Mouse (Mus musculus) monocyte, adult 5-6 weeks (primary cell): ENCODE results near the gene Sypl. TPM values are rescaled to one million over a fixed set of nuclear protein-coding genes. Genes with fewer than 3 reads are reported as not detected.

Experiments used
- ATAC-seq: fragments of 153-309, 156-312 bp; replicated peaks from 2 replicates; pipeline ENCODE4 v1.8.0; 2017; ENCODE audit warnings: mild to moderate bottlenecking; ENCODE audit not compliant: low TSS enrichment, insufficient number of reproducible peaks, severe bottlenecking, poor library complexity, low FRiP score
- total RNA-seq: library from RNA; stranded (forward); fragments of 200-1000, 200-491, 200-594 nt; gene quantifications from 3 replicates; pipeline ENCODE4 v1.2.3, GENCODE M21; 2017

Gene Sypl
- total RNA-seq: 47.0 to 58.3 TPM (median 51.6 TPM) in 3 replicates

DNA sequence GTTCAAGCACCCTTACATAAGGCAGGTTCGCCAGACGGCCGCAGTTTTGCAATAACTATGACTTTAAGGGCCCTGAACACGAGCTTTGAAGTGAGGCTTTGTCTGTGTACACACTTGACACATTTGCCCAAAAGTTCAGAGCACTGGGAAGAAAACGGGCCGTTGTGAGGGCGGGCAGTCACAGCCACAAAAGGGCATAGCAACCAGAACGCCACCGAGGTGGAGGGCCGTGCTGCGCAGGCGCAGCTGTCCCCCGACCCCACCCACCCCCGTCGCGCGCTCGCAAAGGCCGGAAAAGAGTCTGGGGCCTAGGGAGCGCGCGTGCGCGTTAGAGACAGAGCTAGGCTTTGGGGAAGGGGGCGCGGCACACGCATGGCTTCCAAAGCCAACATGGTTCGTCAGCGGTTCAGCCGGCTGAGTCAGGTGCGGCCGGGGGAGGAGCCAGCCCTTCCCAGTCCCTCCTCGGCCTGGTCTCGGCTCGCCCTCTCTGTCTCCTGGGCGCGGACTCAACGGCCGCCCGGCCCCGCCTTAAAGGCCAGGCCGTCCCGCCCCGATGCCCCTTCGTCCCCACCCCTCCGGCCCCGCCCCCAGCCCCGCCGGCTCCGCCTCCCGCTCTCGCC, at the start of gene Sypl:
Gene Sypl, plus strand, starts transcription at position 296 of the 620 bp plus-strand sequence.
- peak; percentile 96 for ATAC-seq

DNA sequence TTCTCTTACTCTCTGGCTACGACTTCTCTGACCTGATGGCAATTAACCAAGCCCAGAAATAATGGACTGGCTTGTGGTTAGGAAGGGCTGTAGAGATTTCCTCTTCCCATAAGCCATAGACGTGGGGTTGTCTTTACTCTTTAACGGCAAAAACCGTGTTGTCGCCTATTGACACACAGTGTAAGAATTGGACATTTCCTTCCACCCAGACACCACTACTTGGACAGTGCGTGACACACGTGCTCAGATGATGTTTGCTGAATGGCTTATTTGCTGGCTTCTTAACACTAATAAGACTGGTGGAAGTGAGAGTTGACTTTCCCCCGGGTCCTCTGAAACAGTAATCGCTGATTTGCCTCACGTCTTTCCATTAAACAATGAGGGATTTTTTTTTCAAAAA, 44.0 kb upstream of the Sypl start:
- ATAC-seq: no peak

DNA sequence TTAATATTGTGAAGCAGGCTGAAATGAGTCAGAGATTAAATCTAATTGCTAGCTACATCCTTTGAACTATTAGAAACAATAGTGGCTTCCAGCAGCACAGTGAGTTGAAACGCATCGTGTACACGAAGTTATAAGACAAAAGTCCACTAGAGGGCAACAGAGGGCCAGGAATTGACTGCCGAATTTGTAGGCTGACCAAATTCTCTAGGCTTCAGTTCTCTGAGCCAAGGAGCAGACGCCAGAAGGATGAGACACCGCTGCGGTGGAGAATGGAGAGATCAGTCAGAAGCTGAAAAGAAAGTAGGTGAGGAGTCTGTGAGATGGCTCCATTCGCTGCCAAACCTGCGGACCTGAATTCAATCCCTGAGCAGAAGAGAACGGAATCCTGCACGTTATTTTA, 43.6 kb upstream of the Sypl start:
- peak; percentile 44; the same call in 1 of the 2 replicates for ATAC-seq

DNA sequence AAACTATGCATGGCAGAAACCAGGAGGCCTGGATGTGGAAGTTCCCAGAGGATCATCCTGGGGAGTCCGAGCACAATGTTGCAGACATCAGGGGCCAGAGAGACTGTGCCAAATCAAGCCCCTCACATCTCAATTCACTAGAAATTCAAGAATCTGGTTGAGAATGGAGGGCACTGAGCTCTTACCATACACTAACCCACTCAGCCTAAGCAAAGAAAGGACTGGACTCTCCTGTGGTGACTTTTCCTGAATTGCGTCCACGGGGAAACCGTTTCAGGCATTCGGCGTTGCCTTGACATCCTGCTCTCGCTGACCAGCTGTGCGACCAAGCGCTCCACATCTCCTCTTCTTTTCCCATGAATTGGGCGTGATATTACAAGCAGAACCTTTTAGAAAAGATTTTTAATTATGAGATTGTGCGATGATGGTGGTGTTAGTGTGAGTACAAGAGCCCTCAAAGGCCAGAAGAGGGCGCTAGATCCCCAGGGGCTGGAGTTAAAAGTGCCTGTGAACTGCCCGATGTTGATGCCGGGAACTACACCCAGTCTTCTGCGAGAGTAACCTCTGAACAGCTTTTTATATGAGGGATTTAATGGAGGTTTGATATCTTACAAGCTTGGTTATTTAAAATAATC, 43.0 kb upstream of the Sypl start:
- no peak for ATAC-seq

DNA sequence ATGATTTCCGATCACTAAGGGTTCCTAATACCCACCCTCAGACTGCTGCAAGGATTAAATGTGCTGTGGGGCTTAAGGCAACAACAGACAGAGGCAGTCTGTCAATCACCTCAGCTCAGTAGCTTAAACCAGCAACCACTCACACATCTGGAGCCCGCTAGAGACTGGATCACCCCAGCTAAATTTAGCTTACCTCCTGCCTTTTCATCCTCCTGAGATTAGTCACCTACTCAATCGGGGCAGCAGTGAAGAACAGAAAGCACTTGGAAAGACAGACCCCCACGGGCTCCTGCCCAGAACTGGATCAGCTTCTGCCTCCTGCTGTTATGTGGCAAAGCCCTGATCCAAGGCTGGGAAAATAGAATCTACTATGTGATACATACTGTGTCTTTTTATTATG, 42.1 kb upstream of the Sypl start:
- ATAC-seq: no peak

DNA sequence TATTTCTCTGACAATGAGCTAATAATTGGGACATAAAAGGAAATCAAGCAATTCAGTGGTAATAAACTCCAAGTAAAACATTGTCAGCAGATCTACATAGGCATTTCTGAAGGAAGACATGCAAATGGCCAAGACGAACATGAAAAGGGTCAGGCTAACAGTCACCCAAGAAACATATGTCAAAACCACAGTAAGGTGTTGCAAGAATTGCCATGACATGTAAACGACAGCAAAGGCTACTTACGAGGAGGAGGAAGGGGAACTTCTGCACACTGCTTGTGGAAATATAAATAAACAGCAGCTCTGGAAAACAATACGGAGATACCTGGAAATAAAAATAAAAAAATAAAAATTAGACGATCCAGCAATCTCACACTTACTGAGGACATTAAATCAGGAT, 40.9 kb upstream of the Sypl start:
- no peak for ATAC-seq

DNA sequence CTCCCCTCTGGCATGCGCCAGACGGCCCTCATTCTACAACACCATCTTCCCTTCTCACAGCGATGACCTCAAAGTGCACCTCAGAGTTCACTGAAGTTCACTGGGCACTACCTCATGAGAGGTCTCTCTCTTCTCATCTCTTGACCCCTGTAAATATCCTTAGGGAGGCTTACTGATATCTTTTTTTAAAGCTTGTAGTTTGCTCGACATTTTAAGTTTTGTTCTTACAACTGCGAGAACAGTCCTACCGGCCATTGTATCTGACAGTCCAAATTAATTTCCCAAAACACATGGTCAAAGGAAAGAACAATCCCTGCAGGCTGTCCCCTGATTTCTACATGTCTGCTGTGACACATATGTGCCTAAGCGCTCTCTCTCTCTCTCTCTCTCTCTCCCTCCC, 35.0 kb upstream of the Sypl start:
- no peak for ATAC-seq

DNA sequence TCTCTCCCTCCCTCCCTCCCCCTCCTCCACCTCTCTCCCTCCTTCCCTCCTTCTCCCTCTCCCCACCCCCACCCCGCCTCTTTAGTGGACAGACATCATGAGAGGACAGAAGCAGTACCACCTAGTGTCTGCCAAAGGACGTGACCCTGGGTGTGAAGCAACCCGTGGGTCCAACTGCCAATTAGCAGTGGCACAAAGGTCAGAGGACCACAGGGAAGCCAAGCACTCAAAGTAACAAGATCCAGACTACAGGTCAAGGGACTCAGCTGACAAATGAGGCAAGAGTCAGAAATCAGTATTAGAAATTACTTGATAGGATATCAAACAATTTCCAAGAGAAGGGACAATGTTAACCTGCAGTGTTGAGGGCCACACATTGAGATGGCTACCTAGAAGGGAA, 34.6 kb upstream of the Sypl start:
- ATAC-seq: no peak

DNA sequence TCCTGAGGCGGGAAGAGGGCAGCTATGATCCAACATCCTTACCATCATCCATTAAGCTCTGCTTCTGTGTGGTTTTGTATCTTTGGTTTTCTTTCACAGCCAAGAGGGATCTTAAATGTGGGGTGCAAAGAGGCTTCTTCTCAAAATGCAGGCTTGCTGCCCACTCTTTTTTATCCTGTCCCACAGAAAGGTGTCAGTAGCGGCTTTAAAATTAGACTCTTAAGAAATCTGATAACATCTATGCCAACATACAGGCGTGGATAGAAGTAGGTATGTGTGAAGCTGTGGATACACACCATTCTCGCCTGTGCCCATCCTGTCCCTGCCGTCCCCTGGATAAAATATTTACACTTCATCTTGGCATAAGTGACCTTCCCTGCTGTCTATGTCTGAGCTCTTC, 34.2 kb upstream of the Sypl start:
- no peak for ATAC-seq

DNA sequence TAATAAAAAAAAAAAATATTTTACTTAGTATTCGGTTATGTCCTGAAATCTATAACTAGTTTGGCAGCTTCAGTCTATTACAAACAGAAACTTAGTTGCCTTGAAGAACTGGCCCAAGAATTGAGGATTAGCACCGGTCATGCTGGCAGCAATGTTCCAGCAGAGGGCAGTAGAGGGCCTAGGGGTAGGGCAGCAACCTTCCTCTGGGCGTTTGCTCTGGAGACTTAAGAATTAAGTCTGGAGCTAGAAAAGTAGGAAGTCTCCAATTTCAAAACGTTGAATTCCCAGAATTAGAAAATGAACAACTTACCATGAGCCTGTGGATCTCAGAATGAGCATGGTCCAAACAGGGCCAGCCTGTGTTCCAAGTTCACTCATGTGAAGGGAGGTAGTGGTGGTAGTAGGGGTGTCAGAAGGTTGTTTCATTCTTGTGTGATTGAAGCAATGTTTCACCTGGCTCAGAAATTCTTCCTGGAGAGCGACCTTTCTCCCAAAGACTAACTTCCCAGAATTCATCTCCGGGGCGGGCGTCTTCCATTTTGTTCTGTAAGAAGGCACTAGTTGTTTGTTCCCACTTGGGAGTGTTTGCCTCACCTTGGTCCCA, 33.4 kb upstream of the Sypl start:
- ATAC-seq: peak; percentile 65; the same call in 1 of the 2 replicates

DNA sequence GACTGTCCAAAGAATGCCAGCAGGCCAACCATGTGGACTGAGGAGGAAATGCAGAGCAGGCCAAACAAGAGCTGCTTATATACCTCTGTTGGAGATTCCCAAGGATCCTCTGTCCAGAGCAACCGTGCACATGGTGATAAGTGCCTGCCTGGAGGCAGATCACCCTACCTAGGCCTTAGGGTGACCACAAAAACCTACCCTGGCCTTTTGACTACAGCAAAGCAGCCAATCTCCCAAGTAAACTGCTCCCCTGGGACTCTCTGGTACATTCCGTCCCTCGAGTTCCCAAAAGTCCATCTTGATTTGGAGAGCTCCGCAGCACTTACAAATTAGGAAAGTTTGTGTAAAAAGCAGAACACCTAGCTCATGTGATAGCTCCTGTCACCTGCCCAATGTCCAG, 32.6 kb upstream of the Sypl start:
- ATAC-seq: no peak

DNA sequence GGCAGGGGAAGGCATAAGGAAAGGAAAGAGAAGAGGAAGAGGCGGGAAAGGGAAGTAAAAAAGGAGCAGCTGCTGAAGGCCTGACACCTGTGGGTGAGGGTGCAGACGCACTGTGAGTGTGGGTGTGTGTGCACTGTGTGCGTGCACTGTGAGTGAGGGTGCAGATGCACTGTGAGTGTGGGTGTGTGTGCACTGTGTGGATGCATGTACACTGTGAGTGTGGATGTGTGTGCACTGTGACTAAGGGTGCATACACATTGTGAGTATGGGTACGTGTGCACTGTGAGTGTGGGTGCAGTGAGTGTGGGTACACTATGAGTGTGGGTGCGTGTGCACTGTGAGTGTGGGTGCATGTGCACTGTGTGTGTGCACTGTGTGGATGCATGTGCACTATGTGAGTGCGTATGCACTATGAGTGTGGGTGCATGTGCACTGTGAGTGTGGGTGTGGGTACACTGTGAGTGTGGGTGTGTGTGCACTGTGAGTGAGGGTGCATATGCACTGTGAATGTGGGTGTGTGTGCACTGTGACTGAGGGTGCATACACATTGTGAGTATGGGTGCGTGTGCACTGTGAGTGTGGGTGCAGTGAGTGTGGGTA, 32.1 kb upstream of the Sypl start:
- ATAC-seq: 0 out of 2 replicates have a peak, but pooled peaks have one; percentile 38

DNA sequence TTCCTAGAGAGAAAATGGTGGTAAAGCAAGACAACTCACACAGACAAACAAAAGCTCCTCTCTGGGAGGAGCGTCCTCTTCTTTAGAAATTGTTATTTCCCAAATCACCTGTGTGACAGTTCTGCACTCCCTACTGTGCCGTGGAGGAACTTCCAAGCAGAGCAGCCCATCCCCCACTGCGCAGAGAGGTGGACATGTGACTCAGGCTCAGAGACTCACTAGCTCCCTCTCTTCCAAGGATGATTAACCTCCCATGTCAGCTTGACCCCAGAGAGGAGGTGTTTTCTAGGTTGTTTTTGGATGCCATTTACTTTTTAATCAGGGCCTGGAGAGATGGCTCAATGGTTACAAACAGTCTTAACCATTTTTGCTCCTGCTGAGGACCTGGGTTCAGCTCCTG, 29.4 kb upstream of the Sypl start:
- no peak for ATAC-seq

DNA sequence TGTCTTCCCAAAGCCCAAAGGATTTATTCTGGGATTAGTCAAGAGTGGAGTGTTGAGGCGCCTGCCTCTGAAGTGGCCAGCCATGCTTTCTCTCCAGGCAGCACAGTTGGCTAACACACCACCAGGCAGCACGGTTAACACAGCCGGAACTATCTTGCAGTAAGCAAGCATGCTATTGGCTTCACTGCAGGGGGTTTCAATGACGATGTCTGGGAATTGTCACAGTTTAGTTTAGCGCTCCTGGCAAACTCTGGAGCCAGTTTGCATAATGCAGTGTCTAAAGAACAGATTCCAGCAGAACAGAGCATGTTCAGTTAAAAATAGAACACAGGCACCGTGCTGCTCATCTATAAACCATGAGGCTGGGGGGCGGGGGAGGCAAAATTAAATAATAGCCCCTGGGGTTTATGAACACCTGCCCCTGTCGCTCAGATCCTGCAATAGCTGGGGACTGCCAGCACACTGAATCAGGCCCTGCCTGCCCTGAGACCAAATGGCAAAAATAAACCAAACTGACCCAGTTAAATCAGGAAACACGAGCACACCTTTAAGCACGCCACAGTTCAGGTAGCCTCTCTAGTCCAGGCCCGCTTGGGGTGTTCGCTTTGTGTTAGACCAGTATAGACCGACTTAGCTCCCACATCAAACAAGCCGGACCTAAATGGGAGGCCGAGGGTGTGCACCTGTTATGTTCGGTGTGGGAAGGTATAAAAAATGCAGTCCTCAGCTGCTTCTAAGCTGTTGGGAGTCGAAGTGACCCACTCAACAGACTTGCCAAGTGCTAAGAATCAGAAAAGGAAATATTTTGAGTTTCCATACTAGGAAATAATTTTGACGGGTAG, 27.1 kb upstream of the Sypl start:
- ATAC-seq: no peak

DNA sequence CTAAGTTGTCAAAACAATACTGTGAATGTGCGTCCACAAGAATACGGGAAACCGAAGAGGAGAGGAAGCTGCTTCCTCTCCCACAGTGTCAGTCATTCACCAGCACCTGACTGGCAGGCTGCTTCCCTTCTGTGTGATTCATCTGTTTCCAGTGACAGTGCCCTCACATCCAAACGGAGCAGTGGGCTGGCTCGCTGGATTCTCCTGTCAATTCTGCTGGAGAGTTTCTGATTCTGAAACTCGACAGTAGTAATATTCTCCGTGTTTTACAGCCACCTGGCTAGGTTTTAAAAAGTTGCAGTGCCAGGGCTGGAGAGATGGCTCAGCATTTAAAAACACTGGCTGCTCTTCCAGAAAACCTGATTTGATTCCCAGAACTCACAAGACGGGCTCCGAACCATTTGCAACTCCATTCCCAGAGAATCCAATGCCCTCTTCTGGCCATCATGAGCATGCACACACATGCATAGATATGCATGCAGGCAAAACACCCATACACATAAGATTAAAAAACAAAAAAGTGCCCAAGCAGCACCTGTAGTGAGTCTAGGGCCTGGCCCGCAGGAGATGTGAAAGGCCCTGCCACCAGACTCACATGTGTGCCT, 26.4 kb upstream of the Sypl start:
- ATAC-seq: no peak

DNA sequence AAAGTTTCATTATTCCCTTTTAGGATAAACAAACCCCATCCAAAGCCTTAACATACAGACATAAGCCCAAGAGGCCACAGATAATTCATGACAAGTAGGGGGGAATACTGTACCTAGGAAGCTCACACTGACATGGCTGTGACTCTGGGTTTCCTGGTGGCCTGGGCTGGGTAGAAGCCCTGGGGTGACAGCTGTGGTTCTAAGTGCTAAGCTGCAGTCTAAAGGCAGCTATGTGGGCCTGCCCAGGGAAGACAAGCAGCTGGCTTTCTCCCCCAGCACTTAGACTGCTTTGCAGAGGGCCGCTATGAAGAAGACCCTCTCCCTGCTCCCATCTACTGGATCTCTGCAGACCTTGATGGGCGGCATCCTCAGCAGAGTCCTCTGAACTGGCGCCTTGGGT, 25.5 kb upstream of the Sypl start:
- no peak for ATAC-seq

DNA sequence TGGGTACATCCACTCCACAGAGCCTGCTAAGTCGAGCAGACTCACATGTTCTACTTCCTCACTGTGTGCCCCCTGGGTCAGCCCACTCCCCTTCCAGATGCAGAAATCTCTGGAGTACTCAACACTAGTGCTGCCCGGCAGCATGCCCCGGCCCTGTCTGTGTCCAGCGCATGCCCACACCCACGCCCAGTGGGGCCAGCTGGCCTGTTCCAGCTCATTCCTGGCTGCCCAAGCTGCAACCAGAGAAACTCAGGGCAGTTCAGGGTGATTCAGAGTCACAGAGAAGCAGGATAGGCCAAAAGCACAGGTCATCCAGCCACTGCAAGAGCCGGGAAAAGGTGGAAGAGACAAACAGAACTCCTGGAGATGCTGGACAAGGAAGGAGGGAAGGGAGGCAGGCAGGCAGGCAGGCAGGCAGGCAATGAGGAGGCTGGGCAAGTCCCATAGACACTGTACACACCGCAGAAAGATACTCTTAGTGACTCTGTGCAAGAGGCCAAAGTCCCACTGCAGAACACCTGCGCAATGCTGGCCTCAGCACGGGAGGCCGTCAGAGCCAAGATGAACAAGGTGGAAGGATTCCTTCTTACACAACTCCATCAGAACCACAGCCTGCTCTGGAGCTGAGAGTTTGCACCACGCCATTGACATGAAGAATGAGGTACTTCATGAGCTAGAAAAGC, 23.7 kb upstream of the Sypl start:
- ATAC-seq: no peak

DNA sequence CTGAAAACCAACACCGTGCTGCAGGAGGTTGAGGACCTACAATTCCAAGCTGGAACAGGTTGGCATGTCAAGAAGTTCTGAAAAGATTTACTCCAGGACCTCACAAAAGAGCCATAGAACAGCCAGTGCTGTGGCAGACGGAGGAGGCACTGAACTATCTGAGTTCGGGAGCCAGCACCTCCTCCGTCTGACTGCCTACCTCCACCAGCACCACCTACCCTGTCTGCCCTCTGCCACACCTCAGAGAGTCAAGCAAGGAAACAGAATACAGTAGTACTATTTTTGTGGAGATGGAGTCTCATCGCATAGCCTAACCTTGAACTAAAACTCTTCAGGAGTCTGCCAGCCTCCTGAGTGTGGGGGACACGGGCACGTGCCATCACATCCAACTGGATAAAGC, 23.1 kb upstream of the Sypl start:
- no peak for ATAC-seq
